Mouse (Mus musculus) MEL-GATA-1-ER (cell line): ENCODE measurements around the gene Ndufa12.

Experiments used
- DNase-seq: peaks from one replicate; pipeline ENCODE4 v3.0.0-alpha.2; 2012; ENCODE audit warnings: low read depth; ENCODE audit errors: extremely low read depth

The Ndufa12 gene

GRCm38 (mm10) chr10:94198482-94199405 lies at the start of gene Ndufa12:
Ndufa12 (plus strand) TSS chr10:94198720.
- peak; percentile 80 for DNase-seq

GRCm38 (mm10) chr10:94151488-94151887 lies 47.0 kb upstream of the Ndufa12 start:
- no peak for DNase-seq

GRCm38 (mm10) chr10:94153841-94154240 lies 44.7 kb upstream of the Ndufa12 start:
- DNase-seq = no peak

GRCm38 (mm10) chr10:94158962-94159361 lies 39.6 kb upstream of the Ndufa12 start:
- DNase-seq = no peak

- DNase-seq = no peak
Measured at GRCm38 (mm10) chr10:94159406-94159805, 39.1 kb upstream of the Ndufa12 start.

GRCm38 (mm10) chr10:94161051-94161765 lies 37.3 kb upstream of the Ndufa12 start:
- DNase-seq = no peak

GRCm38 (mm10) chr10:94162031-94162430 lies 36.5 kb upstream of the Ndufa12 start:
- DNase-seq = no peak

- DNase-seq = peak; percentile 69
Measured at GRCm38 (mm10) chr10:94164104-94164845, 34.2 kb upstream of the Ndufa12 start.

GRCm38 (mm10) chr10:94165426-94165825 lies 33.1 kb upstream of the Ndufa12 start:
- DNase-seq = no peak

- no peak for DNase-seq
Measured at GRCm38 (mm10) chr10:94167051-94167750, 31.3 kb upstream of the Ndufa12 start.

GRCm38 (mm10) chr10:94171440-94172130 lies 26.9 kb upstream of the Ndufa12 start:
- DNase-seq = no peak

- no peak for DNase-seq
Measured at GRCm38 (mm10) chr10:94172137-94172536, 26.4 kb upstream of the Ndufa12 start.

GRCm38 (mm10) chr10:94172706-94173105 lies 25.8 kb upstream of the Ndufa12 start:
- no peak for DNase-seq

- DNase-seq = no peak
Measured at GRCm38 (mm10) chr10:94174652-94175051, 23.9 kb upstream of the Ndufa12 start.

- DNase-seq = no peak
Measured at GRCm38 (mm10) chr10:94183199-94183598, 15.3 kb upstream of the Ndufa12 start.

- DNase-seq = no peak
Measured at GRCm38 (mm10) chr10:94204973-94205372, 6.5 kb downstream of the Ndufa12 start.

GRCm38 (mm10) chr10:94210718-94211618 lies 12.4 kb downstream of the Ndufa12 start:
- DNase-seq = no peak

- DNase-seq = no peak
Measured at GRCm38 (mm10) chr10:94211725-94212124, 13.2 kb downstream of the Ndufa12 start.

- peak; percentile 12 for DNase-seq
Measured at GRCm38 (mm10) chr10:94225026-94225750, 26.7 kb downstream of the Ndufa12 start.
